Mouse (Mus musculus): Measurements from ENCODE around the gene Zfp512b.

- TF ChIP-seq POLR2A (IDR thresholded peaks at IDR 0.05; ENCODE audit: low read depth, low read length) = no peak
- TF ChIP-seq CTCF (conservative IDR thresholded peaks at IDR 0.05; ENCODE audit: insufficient read depth, insufficient read length, low read depth, low read length) = no peak
These were observed 40.0 kb upstream of the Zfp512b start for GRCm38 (mm10) chr2:181632624-181633023.
